Mouse (Mus musculus) hindbrain, embryonic 13.5 days (tissue): ENCODE measurements around the gene 3110040M04Rik. TPM values are rescaled to one million over a fixed set of nuclear protein-coding genes. Genes with fewer than 3 reads are reported as not detected.
A peak's percentile ranks its signal among the peaks of the same experiment; 100 is the strongest.

Experiments
- ATAC-seq: fragments of 200-750 bp; cut with Nextera tagmentation; 2 replicates; pipeline ENCODE4 v1.8.0; 2017; ENCODE audit warnings: moderate TSS enrichment; ENCODE audit not compliant: low FRiP score
- H3K27ac ChIP-seq: fragments of 300-500 bp; sonication (generic); 2 replicates; pipeline ENCODE4 v1.5.1; 2015; ENCODE audit warnings: inconsistent platforms, mild to moderate bottlenecking, moderate library complexity
- H3K27me3 ChIP-seq: fragments of 300-500 bp; sonication (generic); 2 replicates; pipeline ENCODE4 v1.6.1; 2015; ENCODE audit warnings: mild to moderate bottlenecking, inconsistent platforms
- H3K36me3 ChIP-seq: fragments of 300-500 bp; sonication (generic); 2 replicates; pipeline ENCODE4 v1.6.1; 2015; ENCODE audit warnings: mild to moderate bottlenecking, inconsistent platforms
- H3K4me1 ChIP-seq: fragments of 300-500 bp; sonication (generic); replicated peaks from 2 replicates; pipeline ENCODE4 v1.6.1; 2015; ENCODE audit warnings: inconsistent platforms
- H3K4me2 ChIP-seq: fragments of 300-500 bp; sonication (generic); 2 replicates; pipeline ENCODE4 v1.6.1; 2015; ENCODE audit warnings: inconsistent platforms, mild to moderate bottlenecking, moderate library complexity
- H3K4me3 ChIP-seq: fragments of 300-500 bp; sonication (generic); 2 replicates; pipeline ENCODE4 v1.5.1; 2015; ENCODE audit warnings: mild to moderate bottlenecking, inconsistent platforms
- H3K9ac ChIP-seq: fragments of 300-500 bp; sonication (generic); 2 replicates; pipeline ENCODE4 v1.6.1; 2015; ENCODE audit warnings: mild to moderate bottlenecking, inconsistent platforms
- H3K9me3 ChIP-seq: fragments of 300-500 bp; sonication (generic); 2 replicates; pipeline ENCODE4 v1.6.1; 2016; ENCODE audit warnings: inconsistent platforms
- WGBS: fragments of 180-500 bp; shearing (Covaris S2); methylation state at CpG from one replicate; pipeline ENCODE4 v1.1.7; 2015; 5-methylcytosine and 5-hydroxymethylcytosine counted together
- polyA plus RNA-seq: library from polyadenylated mRNA; unstranded; fragments of >200 nt; fragmentation: Nextera tagmentation; extraction: Ambion mirVana; gene quantifications from 2 replicates; pipeline ENCODE4 v1.2.1, GENCODE M21; 2015

3110040M04Rik gene
- polyA plus RNA-seq, 1 experiment from 2014 or later: not detected

- no peaks in the 10 kb centered on the region for H3K9me3 ChIP-seq
- peaks cover 4% of the 10 kb centered on the region for H3K4me1 ChIP-seq
- no peak overlapping the region for H3K27ac ChIP-seq
- WGBS: 75% methylated on average over 2 of the region's 2 CpGs
- H3K4me3 ChIP-seq: no peak overlapping the region
- no peak overlapping the region for H3K4me2 ChIP-seq
- H3K36me3 ChIP-seq: no peaks in the 10 kb centered on the region
- H3K9ac ChIP-seq: no peak overlapping the region
- no peaks in the 10 kb centered on the region for H3K27me3 ChIP-seq
- no peak for ATAC-seq
These were observed 41.9 kb downstream of the 3110040M04Rik start for GRCm38 (mm10) chr1:151245846-151246245.

- no peaks in the 10 kb centered on the region for H3K36me3 ChIP-seq
- H3K4me1 ChIP-seq: peaks cover 8% of the 10 kb centered on the region
- no peak for ATAC-seq
- H3K4me2 ChIP-seq: no peak overlapping the region
- 91% methylated on average over 3 of the region's 3 CpGs for WGBS
- H3K27me3 ChIP-seq: no peaks in the 10 kb centered on the region
- H3K27ac ChIP-seq: no peak overlapping the region
- H3K4me3 ChIP-seq: no peak overlapping the region
- no peaks in the 10 kb centered on the region for H3K9me3 ChIP-seq
- H3K9ac ChIP-seq: no peak overlapping the region
These were observed 46.2 kb downstream of the 3110040M04Rik start for GRCm38 (mm10) chr1:151250109-151250508.

DNA sequence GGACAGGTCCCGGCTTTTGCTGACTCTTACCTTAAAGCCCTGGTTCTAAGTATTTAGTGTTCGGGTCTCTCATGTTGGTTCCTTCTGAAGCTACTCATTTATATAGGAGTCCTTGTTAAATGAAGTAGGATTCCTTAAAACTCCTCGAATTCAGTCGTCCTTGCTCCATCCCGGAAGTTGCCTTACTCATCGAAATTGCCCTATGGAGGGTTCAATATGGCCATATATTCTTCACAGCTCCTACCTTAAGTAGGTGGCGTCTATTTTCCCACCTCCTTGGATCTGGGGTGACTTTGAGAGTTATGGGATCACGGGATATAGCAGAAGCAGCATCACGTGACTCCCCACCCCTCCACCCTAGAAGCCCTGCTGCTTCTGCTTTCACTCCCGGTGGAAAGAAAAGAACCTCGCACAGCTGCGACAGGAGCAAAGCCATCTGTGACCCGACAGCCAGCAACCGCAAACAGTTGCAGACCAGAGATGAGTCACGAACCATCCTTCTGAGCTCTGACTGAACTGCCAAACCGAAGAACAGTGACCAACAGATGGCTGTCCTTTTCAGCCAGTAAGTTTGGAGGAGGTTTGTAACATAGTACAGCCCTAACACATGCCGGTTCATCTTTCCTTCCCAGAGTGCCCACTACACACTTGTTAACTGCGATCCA, 46.7 kb downstream of the 3110040M04Rik start:
- peak overlapping the region; percentile 21; the same call in 1 of the 2 replicates for H3K4me2 ChIP-seq
- 53% methylated on average over 18 of the region's 18 CpGs for WGBS

DNA sequence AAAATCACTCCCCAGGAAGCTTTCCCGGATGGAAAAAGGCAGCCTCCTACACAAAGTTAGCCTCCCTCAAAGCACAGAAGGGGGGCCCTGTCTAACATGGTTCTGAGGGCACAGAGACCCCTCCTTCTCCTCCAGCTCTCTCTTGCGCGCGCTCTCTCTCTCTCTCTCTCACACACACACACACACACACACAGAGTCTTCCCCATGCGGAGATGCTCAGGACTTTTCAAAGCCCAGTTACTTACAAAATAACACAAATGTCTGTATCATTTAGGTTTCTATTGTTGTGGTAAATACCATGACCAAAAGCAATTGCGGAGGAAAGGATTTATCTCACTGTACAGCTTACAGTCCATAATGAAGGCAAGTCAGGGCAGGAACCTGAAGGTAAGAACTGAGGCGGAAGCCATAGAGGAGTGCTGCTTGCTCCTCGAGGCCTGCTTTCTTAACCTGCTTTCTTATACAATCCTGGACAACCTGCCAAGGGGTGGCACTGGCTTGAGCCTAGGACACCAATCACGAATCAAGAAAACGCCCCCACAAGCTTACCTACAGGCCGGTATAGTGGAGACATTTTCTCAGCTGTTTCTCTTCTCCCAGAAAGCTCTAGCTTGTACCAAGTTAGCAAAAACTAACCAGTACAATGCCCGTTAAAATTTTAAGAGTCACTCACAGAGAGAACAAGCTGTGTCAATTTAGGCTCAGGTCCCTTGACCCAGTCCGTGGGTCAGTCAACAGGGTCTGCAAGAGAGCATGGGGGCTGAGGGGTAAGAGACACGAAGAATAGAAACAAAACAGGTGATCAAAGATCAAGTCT, 47.5 kb downstream of the 3110040M04Rik start:
- H3K9me3 ChIP-seq: no peaks in the 10 kb centered on the region
- peak; percentile 57; the same call in 1 of the 2 replicates for ATAC-seq
- H3K27me3 ChIP-seq: no peaks in the 10 kb centered on the region
- no peak overlapping the region for H3K9ac ChIP-seq
- no peak overlapping the region for H3K27ac ChIP-seq
- H3K4me2 ChIP-seq: peak overlapping the region; percentile 21; the same call in 1 of the 2 replicates
- no peaks in the 10 kb centered on the region for H3K36me3 ChIP-seq
- no peak overlapping the region for H3K4me3 ChIP-seq
- peaks cover 8% of the 10 kb centered on the region for H3K4me1 ChIP-seq
- WGBS: 77% methylated on average over 14 of the region's 14 CpGs

More for the DNA sequence above, 46.7 kb downstream of the 3110040M04Rik start:
- H3K4me3 ChIP-seq: no peak overlapping the region
- no peaks in the 10 kb centered on the region for H3K36me3 ChIP-seq
- ATAC-seq: peak; percentile 46; the same call in 1 of the 2 replicates
- H3K9ac ChIP-seq: no peak overlapping the region
- H3K9me3 ChIP-seq: no peaks in the 10 kb centered on the region
- H3K27ac ChIP-seq: no peak overlapping the region
- no peaks in the 10 kb centered on the region for H3K27me3 ChIP-seq
- peaks cover 8% of the 10 kb centered on the region for H3K4me1 ChIP-seq

Other genes with a start within 250 kb of the 3110040M04Rik start
- 2.6 and 2.9 TPM in 2 replicates for gene Hmcn1, start 210.7 kb upstream of the 3110040M04Rik start, polyA plus RNA-seq
- 0.23 TPM in 1 of 2 replicates, not detected in the other for gene Gm47985, start 21.6 kb upstream of the 3110040M04Rik start, polyA plus RNA-seq
- not detected in 2 replicates for gene Gm8947, start 11.7 kb upstream of the 3110040M04Rik start, polyA plus RNA-seq
- gene Gm47995, start 5.7 kb upstream of the 3110040M04Rik start, polyA plus RNA-seq: not detected in 2 replicates
- not detected in 2 replicates for gene Gm47996, start 6.0 kb downstream of the 3110040M04Rik start, polyA plus RNA-seq
- 276 and 277 TPM in 2 replicates for gene Ivns1abp, start 140.4 kb downstream of the 3110040M04Rik start, polyA plus RNA-seq
- gene Swt1, start 224.3 kb downstream of the 3110040M04Rik start, polyA plus RNA-seq: 20.6 and 22.7 TPM in 2 replicates
- gene Trmt1l, start 224.4 kb downstream of the 3110040M04Rik start, polyA plus RNA-seq: 49.9 and 51.3 TPM in 2 replicates